Mouse (Mus musculus) adrenal gland, postnatal 0 days (tissue): Measurements from ENCODE around the gene Atraid. TPM values are rescaled to one million over a fixed set of nuclear protein-coding genes. Genes with fewer than 3 reads are reported as not detected.

Experiments used
- polyA plus RNA-seq: library from polyadenylated mRNA; unstranded; fragments of >200 nt; fragmentation: Nextera tagmentation; extraction: Ambion mirVana; gene quantifications from 2 replicates; pipeline ENCODE4 v1.2.1, GENCODE M21; 2015

Atraid gene
- polyA plus RNA-seq = 349 and 399 TPM in 2 replicates

DNA sequence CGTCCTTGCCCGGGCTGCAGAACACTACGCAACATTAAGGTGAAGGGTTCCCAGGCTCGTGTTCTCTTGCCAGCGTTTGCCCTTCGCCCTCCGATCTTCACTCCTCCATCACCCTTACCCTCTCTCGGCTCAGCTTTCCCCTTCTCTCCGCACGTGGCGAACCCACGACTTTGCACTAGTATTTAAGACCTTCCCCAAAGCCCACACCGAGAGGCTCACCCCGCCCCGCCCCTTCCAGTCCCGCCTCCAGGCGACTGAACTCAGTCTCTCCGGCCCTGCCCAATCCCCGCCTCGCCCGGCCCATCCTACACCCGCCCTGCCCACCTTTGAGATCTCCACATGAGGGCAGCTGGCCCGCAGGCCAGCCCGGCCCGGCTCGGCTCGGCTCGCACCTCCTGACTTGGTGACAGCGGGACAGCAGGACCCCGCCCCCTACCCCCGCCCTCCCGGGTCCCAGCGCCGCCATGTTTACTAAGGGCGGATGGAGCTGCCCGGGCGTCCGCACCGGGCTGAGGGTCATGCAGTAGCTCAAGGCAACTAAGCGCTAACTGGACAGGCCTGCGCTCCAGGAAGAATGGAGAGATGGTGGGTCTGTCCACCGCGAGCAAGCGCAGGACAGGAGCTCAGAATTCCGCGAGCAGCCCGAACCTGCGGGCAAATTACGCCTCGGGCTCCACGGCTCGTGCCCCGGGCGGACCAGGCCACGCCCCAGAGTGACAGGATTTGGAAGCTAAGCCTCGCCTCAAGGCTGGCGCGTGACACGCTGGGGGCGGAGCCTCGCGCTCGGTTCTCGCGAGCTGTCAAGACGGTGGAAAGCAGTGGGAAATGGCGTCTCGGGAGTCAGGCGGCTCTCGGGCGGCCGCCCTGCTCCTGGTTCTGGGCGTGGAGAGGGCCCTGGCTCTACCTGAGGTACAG lies at the start of gene Atraid:
Gene Atraid (plus strand): TSS at position 465 of the 915 bp plus-strand sequence.

DNA sequence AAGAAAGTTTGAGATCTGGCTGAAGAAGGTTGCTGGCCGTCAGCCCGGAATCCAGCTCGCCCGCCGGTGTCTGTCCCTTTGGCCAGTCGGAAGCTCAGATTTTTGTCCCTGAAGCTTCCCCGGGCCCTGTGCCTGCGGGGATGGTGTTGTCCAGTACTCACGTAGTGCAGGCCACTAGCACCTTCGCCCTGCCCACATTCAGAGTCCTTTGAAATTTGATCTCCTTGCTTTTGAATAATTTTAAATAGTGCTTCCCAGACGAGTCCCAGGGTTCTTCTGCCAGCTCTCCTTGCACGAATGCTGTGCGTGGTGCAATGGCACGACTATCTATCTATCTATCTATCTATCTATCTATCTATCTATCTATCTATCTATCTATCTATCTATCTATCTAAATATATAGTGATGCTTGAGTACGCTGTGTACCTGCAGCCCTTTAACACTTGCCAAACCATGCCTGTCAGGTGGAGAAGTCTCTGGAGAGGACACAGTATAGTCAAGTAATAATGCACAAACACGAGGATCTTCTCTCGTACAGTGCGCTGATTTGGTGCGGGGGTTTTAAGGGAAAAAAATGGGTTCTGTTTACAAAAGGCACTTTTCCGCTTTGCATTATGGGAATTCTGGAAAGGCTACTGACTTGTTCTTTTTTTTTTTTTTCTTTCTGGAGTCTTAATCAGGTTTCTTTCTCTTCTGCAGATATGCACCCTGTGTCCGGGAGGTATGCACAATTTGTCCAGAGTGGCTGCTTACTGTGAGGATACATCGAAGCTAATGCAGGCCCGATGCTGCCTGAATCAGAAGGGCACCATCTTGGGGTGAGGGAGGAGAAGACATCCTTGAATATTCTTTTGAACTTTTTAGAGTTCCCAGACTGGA lies 890 bp downstream of the Atraid start, which contains the start of gene Slc5a6:
Gene Slc5a6 (minus strand): TSS at position 162 of the 879 bp plus-strand sequence.

DNA sequence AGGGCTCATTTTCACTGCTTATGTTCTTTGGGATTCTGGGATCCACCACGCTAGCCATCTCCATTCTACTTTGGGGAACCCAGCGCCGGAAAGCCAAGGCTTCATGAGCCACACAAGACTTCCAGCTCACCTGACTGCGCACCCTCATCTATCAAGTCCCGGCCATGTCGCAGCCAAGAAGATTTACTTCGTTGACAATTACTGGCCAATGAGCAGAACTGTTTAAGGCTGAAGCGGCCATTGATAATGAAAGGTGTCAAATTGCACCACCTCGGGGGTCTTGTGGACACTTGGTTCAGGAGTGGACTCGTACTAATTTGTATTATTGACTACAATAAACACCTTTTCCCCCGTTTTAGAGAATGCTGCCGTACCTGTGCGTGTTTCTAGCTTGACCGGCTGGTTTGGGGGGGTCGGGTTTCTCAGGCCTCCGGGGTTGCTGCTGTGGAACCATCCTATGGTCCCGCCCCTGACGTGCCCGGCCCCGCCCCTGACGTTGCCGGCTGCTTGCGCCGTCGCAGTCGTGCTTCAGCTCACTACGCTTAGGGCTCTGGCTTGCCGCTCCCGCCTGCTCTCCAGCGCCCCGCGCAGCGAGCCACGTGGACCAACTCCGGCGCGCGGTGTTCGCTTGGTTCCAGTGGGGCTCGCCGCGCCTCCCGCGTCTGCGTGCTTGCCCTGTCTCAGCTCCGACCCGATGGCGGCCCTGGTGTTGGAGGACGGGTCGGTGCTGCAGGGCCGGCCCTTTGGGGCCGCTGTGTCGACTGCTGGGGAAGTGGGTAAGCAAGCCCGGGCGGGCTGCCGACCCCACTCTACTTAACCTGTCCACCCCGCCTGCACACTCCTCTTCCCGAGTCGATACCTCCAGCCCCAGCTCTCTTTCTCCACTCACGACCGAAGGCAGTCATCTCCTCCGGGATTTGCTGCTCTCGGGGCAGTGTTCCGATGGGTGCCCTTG lies 6.4 kb downstream of the Atraid start, which contains the start of gene Cad:
Gene Cad (plus strand): TSS at position 520 of the 955 bp plus-strand sequence.

Other genes with a start within 250 kb of the Atraid start
- 36.6 and 38.0 TPM in 2 replicates for gene Mapre3, start 233.7 kb upstream of the Atraid start, polyA plus RNA-seq
- 42.4 and 55.2 TPM in 2 replicates for gene Tmem214, start 180.3 kb upstream of the Atraid start, polyA plus RNA-seq
- 8.5 and 11.6 TPM in 2 replicates for gene Agbl5, start 159.6 kb upstream of the Atraid start, polyA plus RNA-seq
- gene Ost4, start 140.5 kb upstream of the Atraid start, polyA plus RNA-seq = 572 and 713 TPM in 2 replicates
- 101 and 110 TPM in 2 replicates for gene Emilin1, start 134.9 kb upstream of the Atraid start, polyA plus RNA-seq
- 77.2 and 91.1 TPM in 2 replicates for gene Khk, start 126.9 kb upstream of the Atraid start, polyA plus RNA-seq
- 7.9 and 17.1 TPM in 2 replicates for gene Cgref1, start 102.7 kb upstream of the Atraid start, polyA plus RNA-seq
- gene Preb, start 88.0 kb upstream of the Atraid start, polyA plus RNA-seq = 45.1 and 79.5 TPM in 2 replicates
- gene Tcf23, start 79.7 kb upstream of the Atraid start, polyA plus RNA-seq = 0.65 and 0.84 TPM in 2 replicates
- gene Slc5a6, start 612 bp downstream of the Atraid start, polyA plus RNA-seq = 5.9 and 7.6 TPM in 2 replicates
- gene Cad, start 6.5 kb downstream of the Atraid start, polyA plus RNA-seq = 3.8 and 4.5 TPM in 2 replicates
- gene Dnajc5g, start 58.0 kb downstream of the Atraid start, polyA plus RNA-seq = not detected in 2 replicates
- gene Slc30a3, start 59.9 kb downstream of the Atraid start, polyA plus RNA-seq = 0.29 and 2.7 TPM in 2 replicates
- 1.3 TPM in 1 of 2 replicates, not detected in the other for gene Trim54, start 68.4 kb downstream of the Atraid start, polyA plus RNA-seq
- not detected in 2 replicates for gene Ucn, start 90.5 kb downstream of the Atraid start, polyA plus RNA-seq
- 73.8 and 79.7 TPM in 2 replicates for gene Mpv17, start 105.9 kb downstream of the Atraid start, polyA plus RNA-seq
- gene Gm29609, start 131.6 kb downstream of the Atraid start, polyA plus RNA-seq = 0.49 and 1.2 TPM in 2 replicates
- 27.2 and 38.0 TPM in 2 replicates for gene Gtf3c2, start 131.8 kb downstream of the Atraid start, polyA plus RNA-seq
- gene Snx17, start 144.9 kb downstream of the Atraid start, polyA plus RNA-seq = 84.0 and 115 TPM in 2 replicates
- gene Eif2b4, start 145.1 kb downstream of the Atraid start, polyA plus RNA-seq = 43.1 and 45.6 TPM in 2 replicates
- 6.1 and 10.5 TPM in 2 replicates for gene Zfp513, start 154.0 kb downstream of the Atraid start, polyA plus RNA-seq
- gene Ppm1g, start 172.4 kb downstream of the Atraid start, polyA plus RNA-seq = 55.4 and 77.7 TPM in 2 replicates
- gene Nrbp1, start 192.6 kb downstream of the Atraid start, polyA plus RNA-seq = 108 and 122 TPM in 2 replicates
- 1.1 and 1.3 TPM in 2 replicates for gene Gm9970, start 192.9 kb downstream of the Atraid start, polyA plus RNA-seq
- gene Krtcap3, start 203.4 kb downstream of the Atraid start, polyA plus RNA-seq = 3.6 and 4.5 TPM in 2 replicates
- 11.5 and 15.1 TPM in 2 replicates for gene Ift172, start 242.8 kb downstream of the Atraid start, polyA plus RNA-seq
- gene Fndc4, start 247.8 kb downstream of the Atraid start, polyA plus RNA-seq = 14.4 and 20.9 TPM in 2 replicates
- gene Gckr, start 249.1 kb downstream of the Atraid start, polyA plus RNA-seq = 1.1 and 1.9 TPM in 2 replicates